24 mouse cellular contexts compared by ENCODE assay signal in genomic region chr7:119160015-119160414, GRCm38 (mm10). TPM values are rescaled to one million over a fixed set of nuclear protein-coding genes. Genes with fewer than 3 reads are reported as not detected.
DNase-seq lines count a peak whose midpoint lies in the region; ATAC-seq lines count a peak whose summit lies in the region.
"Had no signal": no experiment of that assay in that cellular context is flagged by ENCODE, and none has a peak within 500 bp of the region (broad histone marks: within the 10 kb centered on the region; RNA-seq: fewer than 3 reads in every experiment).

No protein-coding gene starts in this region.

- no peaks in the 10 kb centered on the region for H3K36me3 ChIP-seq in midbrain, embryonic 10.5 days
- no peaks in the 10 kb centered on the region for H3K36me3 ChIP-seq in midbrain, embryonic 15.5 days (replicated peaks)
- H3K36me3 ChIP-seq: embryonic facial prominence, embryonic 10.5 days; G1E; heart, embryonic 12.5 days had no signal

- peak overlapping the region; percentile 42; the same call in 1 of the 2 replicates for H3K27ac ChIP-seq in midbrain, embryonic 10.5 days (replicated peaks)
- no peak overlapping the region for H3K27ac ChIP-seq in midbrain, embryonic 15.5 days
- H3K27ac ChIP-seq: embryonic facial prominence, embryonic 10.5 days; forebrain, embryonic 13.5 days; hindbrain, postnatal 0 days had no signal

- H3K27me3 ChIP-seq in midbrain, embryonic 10.5 days (ENCODE audit: low read depth, poor library complexity, severe bottlenecking), result no peaks in the 10 kb centered on the region
- H3K27me3 ChIP-seq in midbrain, embryonic 15.5 days (replicated peaks), result no peaks in the 10 kb centered on the region
- H3K27me3 ChIP-seq: forebrain, embryonic 13.5 days; heart, embryonic 12.5 days had no signal

- ATAC-seq in midbrain, embryonic 15.5 days (replicated peaks), result no peak
- ATAC-seq: forebrain, embryonic 13.5 days; forebrain, postnatal 0 days; hindbrain, postnatal 0 days had no signal

- peaks cover 3% of the 10 kb centered on the region; the same call in 1 of the 2 replicates for H3K4me1 ChIP-seq in midbrain, embryonic 10.5 days
- no peaks in the 10 kb centered on the region; the same call in 1 of the 2 replicates for H3K4me1 ChIP-seq in midbrain, embryonic 15.5 days
- H3K4me1 ChIP-seq: embryonic facial prominence, embryonic 10.5 days; forebrain, embryonic 13.5 days; heart, embryonic 12.5 days had no signal

- no peak overlapping the region for H3K4me3 ChIP-seq in midbrain, embryonic 10.5 days
- H3K4me3 ChIP-seq in midbrain, embryonic 15.5 days, result no peak overlapping the region
- H3K4me3 ChIP-seq: embryonic facial prominence, embryonic 10.5 days; forebrain, embryonic 13.5 days; heart, embryonic 12.5 days had no signal

- no peak overlapping the region for H3K9ac ChIP-seq in midbrain, embryonic 15.5 days
- H3K9ac ChIP-seq: forebrain, embryonic 13.5 days; forebrain, postnatal 0 days; heart, embryonic 12.5 days had no signal

- WGBS in midbrain, embryonic 10.5 days, result 79% methylated on average over 3 of the region's 3 CpGs
- WGBS in midbrain, embryonic 15.5 days, result 49% methylated on average over 3 of the region's 3 CpGs

- no peak overlapping the region for H3K4me2 ChIP-seq in midbrain, embryonic 15.5 days
- H3K4me2 ChIP-seq: forebrain, embryonic 13.5 days; heart, embryonic 12.5 days had no signal

- no peaks in the 10 kb centered on the region for H3K9me3 ChIP-seq in midbrain, embryonic 10.5 days (replicated peaks)
- H3K9me3 ChIP-seq in midbrain, embryonic 15.5 days, result no peaks in the 10 kb centered on the region
- H3K9me3 ChIP-seq: embryonic facial prominence, embryonic 10.5 days; forebrain, embryonic 13.5 days; heart, embryonic 12.5 days had no signal

- peak; percentile 53 for DNase-seq in heart, adult 11 months
- DNase-seq in heart, postnatal 4 days, result no peak
- DNase-seq in midbrain, embryonic 10.5 days (ENCODE audit: low spot score), result no peak
- peak; percentile 3 for DNase-seq in retina, embryonic 14.5 days (ENCODE audit: low spot score)
- no peak for DNase-seq in retina, postnatal 1 day
- DNase-seq in left cerebral cortex, adult 8-10 months (ENCODE audit: low spot score in 2 of 2), result no peak
- DNase-seq: adrenal gland, adult 8-10 months; adrenal gland, postnatal 36 days; cerebellum, adult 2 months; cerebellum, postnatal 10 days; forebrain, postnatal 0 days; gastrocnemius, postnatal 14 days had no signal

RNA-seq across cellular contexts. Expression of gene Gpr139, which starts 24.4 kb away (rescaled TPM):
- total RNA-seq in heart, postnatal 4 days (2021), result not detected
- 0.80 and 1.7 TPM in 2 replicates for polyA plus RNA-seq in midbrain, embryonic 10.5 days (2016; fragmentation: Nextera tagmentation; extraction: Ambion mirVana)
- polyA plus RNA-seq in midbrain, embryonic 15.5 days (2015; fragmentation: Nextera tagmentation; extraction: Ambion mirVana), result 14.0 and 14.6 TPM in 2 replicates
- total RNA-seq in left cerebral cortex, adult 8-10 months (2022), result 1 to 10 TPM; 1.8 to 3.0 (median 2.6) TPM
- total RNA-seq: adrenal gland, adult 8-10 months; adrenal gland, postnatal 36 days; G1E; gastrocnemius, adult 18-20 months; gastrocnemius, postnatal 14 days; heart, adult 8-10 months; heart, postnatal 25 days had no signal
- polyA plus RNA-seq: G1E; gonadal fat pad, adult 2 months; heart, embryonic 12.5 days; heart, embryonic 16.5 days; intestine, embryonic 14.5 days had no signal

Comparison
In these comparisons a context has a peak if more than half of its experiments do, and no peak if none do; other contexts are left out.
1. DNase-seq: peak in heart, adult 11 months (single experiment) and retina, embryonic 14.5 days (single experiment); none in heart, postnatal 4 days (single experiment), midbrain, embryonic 10.5 days (single experiment), retina, postnatal 1 day (single experiment) and left cerebral cortex, adult 8-10 months (0 of 2).